Mouse (Mus musculus) liver, postnatal 0 days (tissue): Measurements from ENCODE around the gene Slc19a1. TPM values are rescaled to one million over a fixed set of nuclear protein-coding genes. Genes with fewer than 3 reads are reported as not detected.

Source experiments
- ATAC-seq: fragments of 200-750 bp; cut with Nextera tagmentation; 2 replicates; pipeline ENCODE4 v1.8.0; 2017; ENCODE audit warnings: mild to moderate bottlenecking, moderate library complexity
- DNase-seq: peaks from one replicate; pipeline ENCODE4 v3.0.0-alpha.2; 2016
- H3K27ac ChIP-seq: fragments of 300-500 bp; sonication (generic); 2 replicates; pipeline ENCODE4 v1.5.1; 2014; ENCODE audit warnings: antibody characterized with exemption, moderate library complexity, mild to moderate bottlenecking, low read depth
- H3K27me3 ChIP-seq: fragments of 300-500 bp; sonication (generic); 2 replicates; pipeline ENCODE4 v1.6.1; 2014; ENCODE audit warnings: low read length, control low read depth, mixed read lengths; ENCODE audit not compliant: insufficient read depth
- H3K36me3 ChIP-seq: fragments of 300-500 bp; sonication (generic); replicated peaks from 2 replicates; pipeline ENCODE4 v1.6.1; 2014; ENCODE audit warnings: mild to moderate bottlenecking, control low read depth, low read length, moderate library complexity, mixed read lengths; ENCODE audit not compliant: insufficient read depth
- H3K4me1 ChIP-seq: fragments of 300-500 bp; sonication (generic); 2 replicates; pipeline ENCODE4 v1.6.1; 2014; ENCODE audit warnings: antibody characterized with exemption, mild to moderate bottlenecking, control low read depth; ENCODE audit not compliant: insufficient read depth
- H3K4me2 ChIP-seq: fragments of 300-500 bp; sonication (generic); 2 replicates; pipeline ENCODE4 v1.6.1; 2014; ENCODE audit warnings: low read depth, mild to moderate bottlenecking, low read length, moderate library complexity, mixed read lengths
- H3K4me3 ChIP-seq: fragments of 300-500 bp; sonication (generic); 2 replicates; pipeline ENCODE4 v1.5.1; 2014; ENCODE audit warnings: low read depth, low read length
- H3K9ac ChIP-seq: fragments of 300-500 bp; sonication (generic); replicated peaks from 2 replicates; pipeline ENCODE4 v1.6.1; 2014; ENCODE audit warnings: mild to moderate bottlenecking, moderate library complexity
- H3K9me3 ChIP-seq: fragments of 300-500 bp; sonication (generic); 2 replicates; pipeline ENCODE4 v1.6.1; 2016; ENCODE audit warnings: mild to moderate bottlenecking, control low read depth, low read length, mixed read lengths
- CTCF ChIP-seq: sonication (generic); IDR thresholded peaks from 2 replicates; pipeline ENCODE4 v1.5.1; 2016; ENCODE audit warnings: antibody characterized with exemption, low read depth
- EP300 ChIP-seq: IDR thresholded peaks from 2 replicates; pipeline ENCODE4 v1.6.1; 2016; ENCODE audit warnings: antibody characterized with exemption, low read depth, mild to moderate bottlenecking
- WGBS: fragments of 180-500 bp; shearing (Covaris S2); extraction: QIAGEN DNeasy Blood & Tissue Kit; methylation state at CpG from one replicate; pipeline ENCODE4 v1.1.7; 2014; ENCODE audit not compliant: insufficient replicate concordance; 5-methylcytosine and 5-hydroxymethylcytosine counted together
- polyA plus RNA-seq: library from polyadenylated mRNA; unstranded; fragments of >200 nt; fragmentation: Nextera tagmentation; extraction: Ambion mirVana; gene quantifications from 2 replicates; pipeline ENCODE4 v1.2.1, GENCODE M21; 2015

Gene Slc19a1
- polyA plus RNA-seq, 1 experiment from 2014 or later = 10.5 TPM

- H3K27me3 ChIP-seq = no peaks in the 10 kb centered on the region
- H3K9me3 ChIP-seq = 0 out of 2 replicates have a peak, but pooled peaks cover 2% of the 10 kb centered on the region
- ATAC-seq = no peak
- no peak overlapping the region for H3K4me2 ChIP-seq
- H3K27ac ChIP-seq = peak overlapping the region; percentile 75
- H3K36me3 ChIP-seq = peaks cover 3% of the 10 kb centered on the region; the same call in 1 of the 2 replicates
- no peak overlapping the region for H3K9ac ChIP-seq
- no peak overlapping the region for H3K4me3 ChIP-seq
- peaks cover 23% of the 10 kb centered on the region for H3K4me1 ChIP-seq
- TF ChIP-seq CTCF (no peak), EP300 (no peak)
- no peak for DNase-seq
These were observed 61.8 kb downstream of the Slc19a1 start for GRCm38 (mm10) chr10:77093817-77094216.

GRCm38 (mm10) chr10:77095666-77096065 is 63.6 kb downstream of the Slc19a1 start:
- Histone ChIP-seq H3K9ac (no peak overlapping the region), H3K4me1 (peaks cover 20% of the 10 kb centered on the region), H3K27me3 (no peaks in the 10 kb centered on the region), H3K27ac (peak overlapping the region; percentile 75), H3K36me3 (peaks cover 1% of the 10 kb centered on the region; the same call in 1 of the 2 replicates), H3K4me3 (no peak overlapping the region), H3K9me3 (0 out of 2 replicates have a peak, but pooled peaks cover 2% of the 10 kb centered on the region), H3K4me2 (no peak overlapping the region)
- WGBS = 81% methylated on average over 3 of the region's 3 CpGs
- TF ChIP-seq EP300 (no peak), CTCF (no peak)
- no peak for DNase-seq
- no peak for ATAC-seq

- Histone ChIP-seq H3K4me3 (no peak overlapping the region), H3K36me3 (no peaks in the 10 kb centered on the region; the same call in 1 of the 2 replicates), H3K9ac (no peak overlapping the region), H3K9me3 (0 out of 2 replicates have a peak, but pooled peaks cover 2% of the 10 kb centered on the region), H3K27me3 (no peaks in the 10 kb centered on the region), H3K27ac (peak overlapping the region; percentile 75), H3K4me2 (no peak overlapping the region), H3K4me1 (peaks cover 22% of the 10 kb centered on the region)
- 67% methylated on average over 12 of the region's 12 CpGs for WGBS
- no peak for DNase-seq
- peak; percentile 42; the same call in 1 of the 2 replicates for ATAC-seq
- no peak for TF ChIP-seq CTCF
- TF ChIP-seq EP300 = no peak
These were observed 65.2 kb downstream of the Slc19a1 start for GRCm38 (mm10) chr10:77097006-77097889.

- Histone ChIP-seq H3K36me3 (no peaks in the 10 kb centered on the region), H3K4me3 (no peak overlapping the region), H3K4me1 (peaks cover 22% of the 10 kb centered on the region), H3K9ac (no peak overlapping the region), H3K9me3 (0 out of 2 replicates have a peak, but pooled peaks cover 2% of the 10 kb centered on the region), H3K27ac (peak overlapping the region; percentile 75), H3K27me3 (no peaks in the 10 kb centered on the region), H3K4me2 (no peak overlapping the region; the same call in 1 of the 2 replicates)
- TF ChIP-seq CTCF (no peak), EP300 (no peak)
- DNase-seq (no peak), ATAC-seq (no peak)
- WGBS = 81% methylated on average over 4 of the region's 4 CpGs
These were observed 65.8 kb downstream of the Slc19a1 start for GRCm38 (mm10) chr10:77097890-77098200.

GRCm38 (mm10) chr10:77098619-77099018 is 66.6 kb downstream of the Slc19a1 start:
- WGBS = 76% methylated on average over 2 of the region's 2 CpGs
- H3K27ac ChIP-seq = peak overlapping the region; percentile 75

GRCm38 (mm10) chr10:77099777-77100176 is 67.7 kb downstream of the Slc19a1 start:
- DNase-seq = no peak

More at GRCm38 (mm10) chr10:77098619-77099018, 66.6 kb downstream of the Slc19a1 start:
- TF ChIP-seq EP300 = no peak
- TF ChIP-seq CTCF = no peak
- Histone ChIP-seq H3K4me2 (no peak overlapping the region; the same call in 1 of the 2 replicates), H3K9me3 (no peaks in the 10 kb centered on the region), H3K4me1 (peaks cover 22% of the 10 kb centered on the region), H3K9ac (no peak overlapping the region), H3K36me3 (no peaks in the 10 kb centered on the region), H3K27me3 (no peaks in the 10 kb centered on the region), H3K4me3 (no peak overlapping the region)
- no peak for DNase-seq
- ATAC-seq = no peak

More at GRCm38 (mm10) chr10:77099777-77100176, 67.7 kb downstream of the Slc19a1 start:
- TF ChIP-seq CTCF (no peak), EP300 (no peak)
- Histone ChIP-seq H3K27ac (peak overlapping the region; percentile 49), H3K36me3 (no peaks in the 10 kb centered on the region), H3K9ac (no peak overlapping the region), H3K9me3 (no peaks in the 10 kb centered on the region), H3K4me2 (no peak overlapping the region), H3K4me1 (peaks cover 25% of the 10 kb centered on the region), H3K4me3 (no peak overlapping the region), H3K27me3 (no peaks in the 10 kb centered on the region)
- no peak for ATAC-seq
- 66% methylated on average over 4 of the region's 4 CpGs for WGBS
